Mouse (Mus musculus) spleen, postnatal 14 days (tissue): ENCODE data around the gene Cldn14.
"Not testable (repeated sequence)": the region's sequence is repeated elsewhere in the genome, so short reads cannot be mapped to it uniquely, and the experiment has no call there.

Experiments
- DNase-seq, 2 experiments: peaks; one replicate each; pipeline ENCODE4 v3.0.0; 2021 to 2022; ENCODE audit warnings: low spot score in 2 of 2

Gene Cldn14

DNA sequence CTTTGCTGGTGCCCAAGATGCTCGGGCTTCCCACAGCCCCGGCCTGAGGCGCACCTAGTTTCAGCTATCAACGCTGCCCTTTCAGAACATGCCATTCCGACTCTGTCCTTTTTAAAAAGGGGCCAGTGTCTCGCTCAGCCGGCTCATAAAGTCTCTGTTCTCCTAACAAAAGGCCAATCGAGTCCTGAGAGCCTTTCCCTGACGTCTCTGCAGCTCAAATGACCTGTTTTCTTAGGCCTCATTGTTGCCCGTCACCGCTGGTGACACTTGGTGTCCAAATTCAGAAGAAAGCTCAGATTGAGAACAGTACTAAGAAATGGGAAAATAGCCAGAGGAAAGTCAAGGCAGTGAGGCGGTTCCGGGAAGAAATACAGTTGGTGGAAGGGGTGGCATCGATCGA is at the start of gene Cldn14:
Gene Cldn14 (minus strand): TSS at position 101 of the 400 bp plus-strand sequence.
- no peak for DNase-seq

DNA sequence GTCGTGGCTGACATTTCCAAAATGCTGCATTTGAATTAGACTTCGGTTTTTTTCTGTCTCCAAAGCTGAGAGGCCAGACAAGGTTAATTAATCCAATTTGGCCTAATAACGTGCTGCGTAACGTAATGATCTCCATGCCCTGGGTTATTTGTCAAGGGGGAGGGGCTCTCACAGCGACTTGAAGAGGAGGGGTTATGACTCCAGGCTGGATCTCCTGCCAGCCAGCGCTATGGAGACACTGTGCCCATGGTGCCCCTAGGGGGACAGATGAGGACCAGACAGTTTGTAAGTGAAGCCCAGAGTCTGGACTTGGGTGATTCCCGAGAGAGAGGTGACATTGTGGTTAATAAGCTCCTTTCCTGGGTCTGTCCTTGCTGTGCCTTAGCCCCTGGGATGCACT is 46.9 kb upstream of the Cldn14 start:
- DNase-seq, result no peak

- DNase-seq, result no peak
These were observed 46.5 kb upstream of the Cldn14 start for GRCm38 (mm10) chr16:94055176-94055575.

- DNase-seq, result no peak
These were observed 41.7 kb upstream of the Cldn14 start for GRCm38 (mm10) chr16:94050368-94050767.

DNA sequence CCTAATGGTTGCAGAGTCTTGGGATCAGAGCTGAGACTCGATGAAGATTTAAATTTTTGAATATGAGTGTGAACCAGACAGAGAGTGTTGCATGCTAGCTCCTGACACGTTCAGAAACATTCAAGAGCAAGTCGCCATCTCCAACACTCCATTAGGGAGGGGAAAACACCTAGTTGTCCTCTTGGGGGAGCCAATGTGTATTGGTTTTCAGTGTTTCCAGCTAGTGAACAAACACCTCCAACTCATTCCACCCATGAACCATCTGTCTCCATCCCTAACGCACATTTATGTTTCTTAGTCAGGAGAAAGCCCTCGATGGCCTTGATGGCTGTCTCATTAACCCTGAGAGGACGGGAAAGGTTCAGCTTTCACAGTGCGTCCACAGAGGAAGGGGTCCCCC is 36.4 kb upstream of the Cldn14 start:
- no peak for DNase-seq

GRCm38 (mm10) chr16:94043797-94044196 is 35.2 kb upstream of the Cldn14 start:
- no peak for DNase-seq

DNA sequence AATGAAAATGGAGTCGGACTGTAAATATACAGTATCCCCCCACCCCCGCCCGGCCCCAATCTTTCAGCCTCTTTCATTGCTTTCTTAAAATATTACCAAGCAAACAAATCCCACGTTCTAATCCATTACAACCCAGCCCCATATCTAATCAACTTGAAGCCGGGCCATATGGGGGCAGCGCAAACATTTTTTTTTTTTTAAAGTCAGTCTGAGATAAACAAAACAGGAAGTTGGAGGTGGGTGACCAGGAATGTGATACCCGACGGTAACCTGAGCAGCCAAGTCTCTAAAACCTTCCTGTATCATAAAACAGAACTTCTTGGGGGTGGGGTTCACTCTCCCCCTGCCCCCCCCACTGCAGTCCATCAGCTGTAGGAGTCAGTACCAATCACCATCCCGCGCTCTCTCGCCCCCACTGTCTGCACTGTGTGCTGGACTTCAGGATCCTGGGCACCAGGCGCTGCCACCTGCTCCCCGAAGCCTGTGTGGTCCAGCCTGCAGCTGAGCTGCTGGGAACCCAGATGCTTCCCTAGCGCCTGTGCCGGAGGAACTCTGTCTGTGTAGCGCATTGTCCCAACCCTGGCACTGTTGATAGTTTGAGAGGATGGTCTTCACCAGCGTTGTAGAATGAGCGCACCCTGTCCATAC is 32.6 kb upstream of the Cldn14 start:
- no peak for DNase-seq

DNA sequence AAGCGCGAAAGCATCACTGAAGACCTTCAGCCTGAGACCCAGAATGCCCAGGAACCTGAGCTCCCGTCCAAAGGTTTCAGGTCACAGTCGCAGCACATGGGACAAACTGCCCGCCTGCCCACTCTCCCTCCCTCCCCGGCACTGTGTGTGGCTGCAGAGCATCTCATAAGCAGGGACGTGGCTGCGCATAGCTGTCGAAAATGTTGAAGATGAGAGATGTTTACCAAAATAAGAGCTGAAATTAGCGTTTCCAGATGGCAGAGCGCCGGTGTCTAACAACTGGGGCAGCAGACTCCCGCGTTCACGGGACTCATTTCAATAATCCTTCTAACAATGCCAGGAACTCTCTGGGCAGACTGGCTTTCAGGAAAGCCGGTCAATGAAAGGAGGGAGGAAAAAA is 31.8 kb upstream of the Cldn14 start:
- no peak for DNase-seq

DNA sequence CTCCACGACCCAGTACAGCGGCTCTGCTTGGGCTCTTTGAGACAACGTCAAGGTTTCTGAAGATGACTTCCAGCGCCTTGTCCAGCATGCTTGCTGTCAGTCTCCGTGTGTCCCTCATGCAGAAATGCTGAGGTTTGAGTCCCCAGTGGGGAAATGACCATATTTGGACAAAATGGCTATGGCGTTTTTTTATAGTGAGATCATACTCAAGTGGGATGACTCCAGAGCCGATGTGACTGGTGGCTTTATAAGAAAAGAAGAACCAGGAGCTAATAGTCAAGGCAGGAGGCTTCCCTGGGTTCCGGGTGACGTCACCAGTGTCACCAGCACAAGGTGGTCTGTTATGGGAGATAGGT is 30.3 kb upstream of the Cldn14 start:
- DNase-seq, result no peak

GRCm38 (mm10) chr16:94038272-94038985 is 29.8 kb upstream of the Cldn14 start:
- peak in 1 of 2 experiments; percentile 42 for DNase-seq

DNA sequence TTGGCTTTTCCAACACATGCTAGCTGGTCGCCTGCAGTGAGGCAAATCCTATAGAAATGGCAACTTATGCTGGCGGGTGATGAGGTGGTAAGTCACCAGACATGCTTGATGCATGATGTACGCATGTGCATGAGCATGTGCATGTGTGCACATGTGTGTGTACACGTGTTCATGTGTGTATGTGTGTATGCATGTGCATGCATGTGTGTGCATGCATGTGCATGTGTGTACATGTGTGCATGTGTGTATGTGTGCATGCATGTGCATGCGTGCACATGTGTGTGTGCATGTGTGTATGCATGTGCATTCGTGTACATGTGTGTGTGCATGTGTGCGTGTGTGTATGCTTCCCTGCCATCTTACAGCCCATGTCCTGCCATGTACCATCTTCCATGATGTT is 28.6 kb upstream of the Cldn14 start:
- no peak for DNase-seq

- DNase-seq, result no peak
These were observed 25.5 kb upstream of the Cldn14 start for GRCm38 (mm10) chr16:94034152-94034551.

DNA sequence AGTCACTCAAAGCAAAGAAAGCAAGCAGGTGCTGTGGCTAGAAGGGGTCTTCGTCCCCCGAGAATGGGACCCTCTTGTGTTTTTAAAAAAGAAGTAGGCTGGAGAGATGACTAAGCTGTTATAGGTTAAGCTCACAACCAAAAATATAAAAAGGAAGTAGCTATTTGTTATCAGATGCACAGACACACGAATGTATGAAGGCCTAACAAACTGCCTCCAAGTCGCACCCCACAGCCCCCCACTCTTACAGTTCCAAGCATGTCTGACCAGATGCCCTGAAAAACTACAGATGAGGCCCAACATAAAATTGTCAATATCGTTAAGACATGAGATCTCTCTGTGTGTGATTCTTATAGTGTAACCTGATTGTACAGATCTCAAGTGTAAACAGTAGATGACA is 23.6 kb upstream of the Cldn14 start:
- no peak for DNase-seq

DNA sequence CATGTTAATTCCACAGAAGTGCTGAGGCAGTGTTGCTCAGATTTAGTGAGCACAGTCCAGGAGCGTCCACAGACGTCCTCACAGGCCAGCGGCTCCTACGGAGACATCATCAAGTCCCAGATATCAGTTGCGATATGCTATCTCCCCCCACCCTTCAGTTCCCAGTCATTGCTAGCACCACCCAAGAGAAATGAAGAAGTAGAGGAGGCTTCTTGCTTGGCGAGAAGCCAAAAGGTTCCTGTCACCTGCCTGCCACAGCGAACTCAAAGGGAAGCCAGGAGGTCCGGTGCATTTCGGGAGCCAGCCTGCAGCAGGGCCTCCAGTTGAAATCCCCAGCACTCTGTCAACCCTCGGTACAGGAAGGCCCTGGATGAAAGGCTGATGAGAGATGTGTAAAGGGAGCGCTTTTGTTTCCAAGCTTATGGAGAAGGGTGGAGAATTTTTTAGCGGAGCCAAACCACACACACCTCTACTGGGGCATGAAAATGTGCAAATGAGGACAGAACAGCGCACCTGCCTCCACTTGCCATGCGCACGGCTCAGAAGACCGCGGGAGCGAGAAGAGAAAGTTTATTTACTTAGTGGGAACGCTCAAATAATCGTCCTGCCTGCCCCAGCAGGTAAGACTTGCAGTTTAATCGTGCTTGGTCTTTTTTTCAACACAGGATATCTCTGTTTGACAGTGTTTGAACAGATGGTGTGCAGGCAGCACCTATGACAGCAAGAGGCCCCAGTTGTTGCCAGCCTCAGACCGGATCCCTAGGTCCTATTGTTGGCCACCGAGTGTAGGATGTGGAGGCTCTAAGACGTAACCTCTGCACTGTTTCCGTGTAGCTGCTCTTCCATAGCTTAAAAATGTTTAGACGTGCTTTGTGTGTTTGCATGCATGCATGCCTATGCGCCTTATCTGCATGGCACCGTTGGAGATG is 15.0 kb upstream of the Cldn14 start:
- no peak for DNase-seq

GRCm38 (mm10) chr16:94019725-94020124 is 11.1 kb upstream of the Cldn14 start:
- DNase-seq, result not testable (repeated sequence)

GRCm38 (mm10) chr16:94017953-94018352 is 9.3 kb upstream of the Cldn14 start:
- no peak for DNase-seq

GRCm38 (mm10) chr16:94014489-94015096 is 6.0 kb upstream of the Cldn14 start:
- DNase-seq, result no peak

DNA sequence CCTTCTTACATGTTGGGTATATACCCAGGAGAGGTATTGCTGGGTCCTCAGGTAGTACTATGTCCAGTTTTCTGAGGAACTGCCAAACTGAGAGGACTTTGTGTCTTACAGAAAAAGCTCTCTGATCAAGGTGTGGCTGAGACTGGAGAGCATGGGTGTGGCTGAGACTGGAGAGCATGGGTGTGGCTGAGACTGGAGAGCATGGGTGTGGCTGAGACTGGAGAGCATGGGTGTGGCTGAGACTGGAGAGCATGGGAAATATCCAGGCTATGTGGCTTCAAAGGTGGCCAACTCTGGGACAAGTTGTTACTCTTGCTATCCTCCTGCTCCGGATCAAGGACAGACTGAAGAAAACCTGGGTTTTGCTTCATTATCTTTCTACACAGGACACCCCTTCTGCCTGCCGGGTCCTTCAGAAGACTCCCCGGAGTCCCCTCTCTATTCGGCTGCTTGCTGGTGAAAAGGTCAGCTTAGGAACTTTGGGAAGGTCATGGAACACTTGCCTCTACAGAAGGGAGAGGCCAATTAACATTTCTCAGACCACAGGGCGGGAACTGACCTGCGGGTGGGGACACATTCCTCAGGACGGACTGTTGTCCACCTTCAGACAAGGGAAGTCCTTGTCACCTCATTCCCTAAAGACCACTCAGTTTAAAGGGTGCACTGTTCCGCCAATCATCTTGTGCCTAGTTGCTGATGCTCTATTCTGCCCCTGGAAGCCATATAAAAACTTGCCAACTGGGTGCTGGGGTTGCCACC is 4.9 kb upstream of the Cldn14 start:
- not testable (repeated sequence) for DNase-seq

- no peak for DNase-seq
These were observed 2.6 kb upstream of the Cldn14 start for GRCm38 (mm10) chr16:94011224-94011623.

DNA sequence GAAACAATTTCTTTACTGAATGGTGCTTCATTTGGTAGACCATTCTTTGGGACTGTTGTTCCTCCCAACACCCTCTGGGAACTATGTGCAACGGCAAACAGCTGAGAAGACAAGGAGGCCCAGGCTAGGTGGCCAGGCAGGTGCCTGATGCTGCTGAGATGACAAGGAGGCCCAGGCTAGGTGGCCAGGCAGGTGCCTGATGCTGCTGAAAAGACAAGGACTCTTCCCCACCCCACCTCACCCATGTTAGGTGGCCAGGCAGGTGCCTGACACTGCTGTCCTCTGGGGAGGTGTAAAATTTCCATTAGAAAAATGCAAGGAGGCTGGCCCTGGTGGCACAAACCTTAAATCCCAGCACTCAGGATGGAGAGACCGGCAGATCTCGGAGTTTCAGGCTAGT is 2.0 kb upstream of the Cldn14 start:
- DNase-seq, result no peak

- DNase-seq, result no peak
These were observed 1.5 kb upstream of the Cldn14 start for GRCm38 (mm10) chr16:94010156-94010555.
